Mouse (Mus musculus) hindbrain, embryonic 10.5 days (tissue): ENCODE data around the gene Mcm8. TPM values are rescaled to one million over a fixed set of nuclear protein-coding genes. Genes with fewer than 3 reads are reported as not detected.

Experiments used
- DNase-seq: peaks from one replicate; pipeline ENCODE4 v3.0.0-alpha.2; 2017; ENCODE audit warnings: low spot score
- H3K27ac ChIP-seq: fragments of 300-500 bp; sonication (generic); 2 replicates; pipeline ENCODE4 v1.5.1; 2016; ENCODE audit warnings: mild to moderate bottlenecking, moderate library complexity
- H3K27me3 ChIP-seq: fragments of 300-500 bp; sonication (generic); 2 replicates; pipeline ENCODE4 v1.6.1; 2016; ENCODE audit warnings: mild to moderate bottlenecking; ENCODE audit not compliant: poor library complexity, insufficient read depth, severe bottlenecking
- H3K36me3 ChIP-seq: fragments of 300-500 bp; sonication (generic); 2 replicates; pipeline ENCODE4 v1.6.1; 2016; ENCODE audit warnings: mild to moderate bottlenecking, moderate library complexity
- H3K4me1 ChIP-seq: fragments of 300-500 bp; sonication (generic); replicated peaks from 2 replicates; pipeline ENCODE4 v1.6.1; 2016; ENCODE audit warnings: mild to moderate bottlenecking
- H3K4me3 ChIP-seq: fragments of 300-500 bp; sonication (generic); 2 replicates; pipeline ENCODE4 v1.5.1; 2016; ENCODE audit warnings: mild to moderate bottlenecking, moderate library complexity
- H3K9me3 ChIP-seq: fragments of 300-500 bp; sonication (generic); 2 replicates; pipeline ENCODE4 v1.6.1; 2016; ENCODE audit warnings: mild to moderate bottlenecking, moderate library complexity
- WGBS: fragments of 180-500 bp; shearing (Covaris S2); methylation state at CpG from one replicate; pipeline ENCODE4 v1.1.7; 2016; 5-methylcytosine and 5-hydroxymethylcytosine counted together
- polyA plus RNA-seq: library from polyadenylated mRNA; unstranded; fragments of >200 nt; fragmentation: Nextera tagmentation; extraction: Ambion mirVana; gene quantifications from 2 replicates; pipeline ENCODE4 v1.2.1, GENCODE M21; 2016

The Mcm8 gene
- polyA plus RNA-seq, 1 experiment from 2014 or later: 19.8 TPM

GRCm38 (mm10) chr2:132880844-132881645, 65.1 kb downstream of the Mcm8 start, which contains the start of gene Lrrn4:
Gene Lrrn4, minus strand, starts transcription at chr2:132880891.
- peak; percentile 34 for DNase-seq
- Histone ChIP-seq H3K27ac (no peak within 1 kb of the TSS; the same call in 1 of the 2 replicates), H3K4me1 (peaks cover 33% of the 10 kb centered on the region), H3K36me3 (no peaks in the 10 kb centered on the region), H3K4me3 (peak within 1 kb of the TSS; percentile 68), H3K27me3 (peaks cover 50% of the 10 kb centered on the region), H3K9me3 (no peaks in the 10 kb centered on the region)
- 3% methylated on average over 12 of the region's 12 CpGs for whole genome bisulfite sequencing

GRCm38 (mm10) chr2:132884303-132884967, 68.5 kb downstream of the Mcm8 start:
- Histone ChIP-seq H3K27me3 (peaks cover 24% of the 10 kb centered on the region), H3K36me3 (no peaks in the 10 kb centered on the region), H3K27ac (no peak overlapping the region), H3K4me3 (no peak overlapping the region), H3K4me1 (peaks cover 21% of the 10 kb centered on the region), H3K9me3 (no peaks in the 10 kb centered on the region)
- no peak for DNase-seq
- 80% methylated on average over 8 of the region's 8 CpGs for WGBS

- Histone ChIP-seq H3K4me1 (peaks cover 12% of the 10 kb centered on the region), H3K9me3 (no peaks in the 10 kb centered on the region), H3K27me3 (peaks cover 16% of the 10 kb centered on the region), H3K4me3 (no peak overlapping the region), H3K27ac (no peak overlapping the region), H3K36me3 (no peaks in the 10 kb centered on the region)
- no peak for DNase-seq
- 91% methylated on average over 7 of the region's 7 CpGs for WGBS
Measured at GRCm38 (mm10) chr2:132885312-132885711, 69.4 kb downstream of the Mcm8 start.

Other genes starting within 250 kb of the Mcm8 start
- 33.1 and 36.4 TPM in 2 replicates for gene Gpcpd1, start 228.4 kb upstream of the Mcm8 start, polyA plus RNA-seq
- 17.4 and 20.1 TPM in 2 replicates for gene Shld1, start 129.2 kb upstream of the Mcm8 start, polyA plus RNA-seq
- gene Chgb, start 34.9 kb upstream of the Mcm8 start, polyA plus RNA-seq: 9.0 and 16.3 TPM in 2 replicates
- 31.7 and 37.2 TPM in 2 replicates for gene Trmt6, start 86 bp upstream of the Mcm8 start, polyA plus RNA-seq
- gene Crls1, start 30.5 kb downstream of the Mcm8 start, polyA plus RNA-seq: 8.5 and 8.7 TPM in 2 replicates
- gene Lrrn4, start 64.8 kb downstream of the Mcm8 start, polyA plus RNA-seq: 0.31 and 0.45 TPM in 2 replicates
- gene Fermt1, start 129.8 kb downstream of the Mcm8 start, polyA plus RNA-seq: 8.6 and 8.7 TPM in 2 replicates